Mouse (Mus musculus): ENCODE results near the gene Fkbp6. TPM values are rescaled to one million over a fixed set of nuclear protein-coding genes. Genes with fewer than 3 reads are reported as not detected.

The Fkbp6 gene
- polyA plus RNA-seq, 1 experiment from 2014 or later = 0.41 TPM

GRCm38 (mm10) chr5:135301916-135302315 lies 47.9 kb downstream of the Fkbp6 start:
- no peak for ATAC-seq (ENCODE audit: insufficient read depth, low FRiP score, low read depth)
- H3K9me3 ChIP-seq = no peaks in the 10 kb centered on the region
- 36% methylated on average over 3 of the region's 3 CpGs for WGBS
- no peak overlapping the region for H3K27ac ChIP-seq
- no peak overlapping the region for H3K4me3 ChIP-seq (replicated peaks)
- no peaks in the 10 kb centered on the region for H3K27me3 ChIP-seq (replicated peaks)
- no peaks in the 10 kb centered on the region for H3K36me3 ChIP-seq
- H3K4me1 ChIP-seq = no peaks in the 10 kb centered on the region
- no peak overlapping the region for H3K9ac ChIP-seq
- H3K4me2 ChIP-seq = no peak overlapping the region

GRCm38 (mm10) chr5:135292001-135292400 lies 57.8 kb downstream of the Fkbp6 start:
- no peak for ATAC-seq (ENCODE audit: insufficient read depth, low FRiP score, low read depth)
- Histone ChIP-seq H3K4me1 (no peaks in the 10 kb centered on the region), H3K9me3 (no peaks in the 10 kb centered on the region), H3K9ac (no peak overlapping the region), H3K4me2 (no peak overlapping the region), H3K27ac (no peak overlapping the region), H3K36me3 (no peaks in the 10 kb centered on the region), H3K27me3 (replicated peaks) (no peaks in the 10 kb centered on the region), H3K4me3 (replicated peaks) (no peak overlapping the region)
- 84% methylated on average over 2 of the region's 2 CpGs for WGBS

DNA sequence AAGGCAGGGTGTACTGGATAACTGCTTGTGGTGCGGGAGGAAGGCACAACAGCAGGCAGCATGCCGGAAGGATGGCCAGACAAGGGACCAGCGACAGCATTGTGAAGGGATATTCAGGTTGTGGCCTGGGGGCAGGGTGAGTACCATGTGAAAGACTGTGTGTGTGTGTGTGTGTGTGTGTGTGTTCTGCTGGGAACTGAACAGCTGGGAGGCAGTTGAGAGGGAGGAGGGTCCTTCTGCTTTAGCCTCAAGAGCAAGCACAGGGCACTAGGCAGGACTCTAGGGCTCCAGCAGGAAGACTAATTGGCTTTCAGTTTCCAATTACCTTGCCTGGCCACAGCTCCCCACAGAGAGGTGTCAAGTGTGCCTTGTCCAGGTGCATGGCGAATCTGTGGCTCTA lies 58.7 kb downstream of the Fkbp6 start:
- Histone ChIP-seq H3K27me3 (replicated peaks) (no peaks in the 10 kb centered on the region), H3K9ac (no peak overlapping the region), H3K4me3 (replicated peaks) (no peak overlapping the region), H3K27ac (no peak overlapping the region), H3K4me1 (no peaks in the 10 kb centered on the region), H3K4me2 (no peak overlapping the region), H3K36me3 (no peaks in the 10 kb centered on the region), H3K9me3 (no peaks in the 10 kb centered on the region)
- 58% methylated on average over 4 of the region's 4 CpGs for WGBS
- ATAC-seq (ENCODE audit: insufficient read depth, low FRiP score, low read depth) = peak; percentile 35; the same call in 1 of the 2 replicates

DNA sequence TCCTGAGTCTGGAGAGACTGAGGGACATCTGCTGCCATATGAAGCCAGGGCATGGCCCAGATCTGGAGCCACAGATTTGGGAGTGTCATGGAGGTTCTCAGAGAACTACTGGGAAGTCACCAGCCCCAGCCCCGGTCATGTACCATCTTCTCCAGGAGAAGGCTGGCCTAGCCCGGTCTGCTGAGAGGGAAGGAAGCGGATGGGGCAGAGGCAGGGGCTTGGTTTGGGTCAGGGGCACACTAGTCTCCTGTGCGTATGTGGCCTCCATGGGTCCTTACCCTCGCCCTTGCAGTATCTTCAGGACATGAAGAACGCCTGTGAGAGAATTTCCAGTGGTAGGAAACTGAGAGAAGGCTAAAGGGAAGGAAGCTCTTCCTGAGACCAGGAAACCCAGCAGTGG lies 59.1 kb downstream of the Fkbp6 start:
- H3K27ac ChIP-seq = no peak overlapping the region
- H3K4me2 ChIP-seq = no peak overlapping the region
- H3K36me3 ChIP-seq = no peaks in the 10 kb centered on the region
- H3K4me3 ChIP-seq (replicated peaks) = no peak overlapping the region
- ATAC-seq (ENCODE audit: insufficient read depth, low FRiP score, low read depth) = no peak
- H3K9me3 ChIP-seq = no peaks in the 10 kb centered on the region
- no peak overlapping the region for H3K9ac ChIP-seq
- H3K27me3 ChIP-seq (replicated peaks) = no peaks in the 10 kb centered on the region
- no peaks in the 10 kb centered on the region for H3K4me1 ChIP-seq
- 80% methylated on average over 6 of the region's 6 CpGs for whole genome bisulfite sequencing

GRCm38 (mm10) chr5:135286926-135287325 lies 62.9 kb downstream of the Fkbp6 start:
- Histone ChIP-seq H3K4me2 (no peak overlapping the region), H3K27me3 (replicated peaks) (no peaks in the 10 kb centered on the region), H3K9ac (no peak overlapping the region), H3K36me3 (no peaks in the 10 kb centered on the region), H3K9me3 (no peaks in the 10 kb centered on the region), H3K27ac (no peak overlapping the region), H3K4me3 (replicated peaks) (no peak overlapping the region), H3K4me1 (no peaks in the 10 kb centered on the region)
- no peak for ATAC-seq (ENCODE audit: insufficient read depth, low FRiP score, low read depth)
- 76% methylated on average over 5 of the region's 5 CpGs for WGBS

DNA sequence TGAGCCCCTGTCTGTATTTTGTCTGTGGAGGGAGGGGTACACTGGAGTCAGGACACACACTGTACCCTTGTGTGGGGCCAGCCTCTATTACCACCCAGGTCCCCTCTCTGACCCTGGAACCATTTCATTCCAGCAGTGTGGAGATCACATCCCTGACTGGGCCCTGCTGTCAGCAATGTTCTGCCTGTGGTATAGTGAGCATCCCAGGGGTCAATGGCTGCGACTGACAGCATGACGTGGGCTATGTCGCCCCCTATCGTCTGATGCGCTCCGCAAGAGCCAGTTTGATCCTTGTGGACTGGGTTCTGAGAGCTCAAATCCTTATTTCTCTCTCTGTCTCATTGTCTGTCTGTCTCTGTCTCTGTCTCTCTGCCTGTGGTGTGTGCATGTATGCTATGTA lies 63.7 kb downstream of the Fkbp6 start:
- no peaks in the 10 kb centered on the region for H3K4me1 ChIP-seq
- no peak overlapping the region for H3K9ac ChIP-seq
- no peak overlapping the region for H3K4me3 ChIP-seq (replicated peaks)
- no peak overlapping the region for H3K4me2 ChIP-seq
- H3K9me3 ChIP-seq = no peaks in the 10 kb centered on the region
- no peak overlapping the region for H3K27ac ChIP-seq
- peak; percentile 60; the same call in 1 of the 2 replicates for ATAC-seq (ENCODE audit: insufficient read depth, low FRiP score, low read depth)
- 3% methylated on average over 6 of the region's 6 CpGs for WGBS
- H3K27me3 ChIP-seq (replicated peaks) = no peaks in the 10 kb centered on the region
- H3K36me3 ChIP-seq = no peaks in the 10 kb centered on the region

DNA sequence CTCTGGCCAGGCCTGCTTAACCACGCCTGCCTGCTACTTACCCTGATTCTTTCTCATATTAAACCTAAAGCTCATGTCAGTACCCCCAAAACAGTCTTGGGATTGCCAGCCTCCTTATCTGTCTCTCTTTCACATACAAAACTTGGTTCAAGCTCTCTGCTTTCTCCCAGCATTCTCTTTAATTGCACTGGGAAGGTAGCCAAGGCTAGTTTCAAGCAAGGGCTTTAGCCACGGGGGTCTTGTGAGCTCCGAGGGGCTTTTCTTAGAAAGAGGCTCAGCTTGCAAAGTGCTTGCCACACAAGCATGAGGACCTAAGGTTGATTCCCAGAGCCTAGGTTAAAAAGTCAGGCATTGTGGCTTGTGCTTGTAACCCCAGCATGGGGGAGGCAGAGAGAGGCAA lies 64.6 kb downstream of the Fkbp6 start:
- ATAC-seq (ENCODE audit: insufficient read depth, low FRiP score, low read depth) = no peak
- H3K4me2 ChIP-seq = no peak overlapping the region
- no peaks in the 10 kb centered on the region for H3K4me1 ChIP-seq
- H3K9ac ChIP-seq = no peak overlapping the region
- H3K27ac ChIP-seq = no peak overlapping the region
- H3K4me3 ChIP-seq (replicated peaks) = no peak overlapping the region
- WGBS = 74% methylated on average over 3 of the region's 3 CpGs
- no peaks in the 10 kb centered on the region for H3K27me3 ChIP-seq (replicated peaks)
- H3K36me3 ChIP-seq = no peaks in the 10 kb centered on the region
- no peaks in the 10 kb centered on the region for H3K9me3 ChIP-seq

- no peak overlapping the region for H3K4me3 ChIP-seq (replicated peaks)
- 0 out of 2 replicates have a peak, but pooled peaks cover 8% of the 10 kb centered on the region for H3K4me1 ChIP-seq
- H3K4me2 ChIP-seq = no peak overlapping the region
- no peaks in the 10 kb centered on the region for H3K9me3 ChIP-seq
- 0 out of 2 replicates have a peak, but pooled peaks cover 5% of the 10 kb centered on the region for H3K27me3 ChIP-seq (replicated peaks)
- H3K27ac ChIP-seq = no peak overlapping the region
- no peak for ATAC-seq (ENCODE audit: insufficient read depth, low FRiP score, low read depth)
- 66% methylated on average over 9 of the region's 9 CpGs for WGBS
- no peaks in the 10 kb centered on the region for H3K36me3 ChIP-seq
- H3K9ac ChIP-seq = no peak overlapping the region
Measured at GRCm38 (mm10) chr5:135280226-135280625, 69.6 kb downstream of the Fkbp6 start.

DNA sequence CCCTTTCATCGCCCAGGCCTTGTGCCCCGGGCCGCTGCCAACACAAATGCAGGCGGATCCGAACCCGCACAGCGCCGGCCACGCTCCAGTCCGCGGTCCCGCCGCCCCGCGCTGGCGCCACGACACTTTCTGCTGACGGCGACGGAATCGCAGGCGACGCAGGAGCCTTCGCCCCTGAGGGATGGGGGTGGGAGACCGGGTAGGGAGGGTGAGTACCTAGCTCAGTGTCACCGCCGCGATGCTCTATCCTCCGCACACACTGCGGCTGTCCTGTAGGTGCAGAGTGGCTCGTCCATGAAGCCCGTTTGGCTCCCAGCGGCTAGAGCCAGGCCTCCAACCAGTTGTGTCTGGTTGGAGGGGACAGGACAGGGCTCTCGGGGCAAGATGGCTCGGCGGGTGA lies 73.2 kb downstream of the Fkbp6 start:
- Histone ChIP-seq H3K4me1 (peaks cover 19% of the 10 kb centered on the region; the same call in 1 of the 2 replicates), H3K4me3 (replicated peaks) (peak overlapping the region; percentile 18; the same call in 1 of the 2 replicates), H3K27ac (no peak overlapping the region), H3K9me3 (no peaks in the 10 kb centered on the region), H3K36me3 (no peaks in the 10 kb centered on the region), H3K4me2 (peak overlapping the region; percentile 47), H3K9ac (no peak overlapping the region), H3K27me3 (replicated peaks) (0 out of 2 replicates have a peak, but pooled peaks cover 5% of the 10 kb centered on the region)
- 9% methylated on average over 33 of the region's 36 CpGs for WGBS
- ATAC-seq (ENCODE audit: insufficient read depth, low FRiP score, low read depth) = no peak

- H3K4me1 ChIP-seq = peaks cover 19% of the 10 kb centered on the region; the same call in 1 of the 2 replicates
- H3K9ac ChIP-seq = no peak overlapping the region
- H3K4me3 ChIP-seq (replicated peaks) = 0 out of 2 replicates have a peak overlapping the region, but pooled peaks have one; percentile 2
- H3K9me3 ChIP-seq = no peaks in the 10 kb centered on the region
- ATAC-seq (ENCODE audit: insufficient read depth, low FRiP score, low read depth) = no peak
- no peaks in the 10 kb centered on the region for H3K36me3 ChIP-seq
- peak overlapping the region; percentile 36 for H3K4me2 ChIP-seq
- peak overlapping the region; percentile 14; the same call in 1 of the 2 replicates for H3K27ac ChIP-seq
- 0 out of 2 replicates have a peak, but pooled peaks cover 5% of the 10 kb centered on the region for H3K27me3 ChIP-seq (replicated peaks)
- 23% methylated on average over 15 of the region's 15 CpGs for WGBS
Measured at GRCm38 (mm10) chr5:135274663-135275396, 75.0 kb downstream of the Fkbp6 start.

DNA sequence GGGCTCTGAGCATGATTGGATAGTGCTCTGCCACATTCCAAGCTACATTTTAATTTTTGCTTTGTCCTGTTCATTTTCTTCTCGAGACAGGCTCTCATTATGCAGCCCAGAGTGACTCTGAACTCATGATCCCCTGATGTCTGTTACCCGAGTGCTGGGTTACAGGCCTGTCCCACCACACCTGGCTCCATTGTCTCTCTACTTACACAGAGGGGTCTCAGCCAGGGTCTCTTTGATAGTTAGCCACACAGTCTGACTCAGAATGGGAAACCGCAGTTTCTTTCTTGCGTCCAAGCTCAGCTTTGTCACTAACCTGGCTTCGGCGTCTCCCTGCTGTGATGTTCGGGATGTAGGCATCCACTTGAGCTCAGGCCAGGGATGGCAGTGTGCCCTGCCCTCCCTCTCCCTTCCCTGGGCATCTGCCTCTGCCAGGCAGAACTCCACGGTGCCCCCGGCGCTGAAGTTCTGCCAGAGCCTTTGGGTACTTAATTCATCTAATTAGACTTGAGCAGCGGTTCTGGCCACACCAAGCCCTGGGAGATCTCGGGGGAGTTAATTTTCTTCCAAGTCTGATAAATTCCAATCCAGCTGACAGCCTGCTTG lies 78.2 kb downstream of the Fkbp6 start:
- no peaks in the 10 kb centered on the region for H3K36me3 ChIP-seq
- no peak overlapping the region for H3K4me3 ChIP-seq (replicated peaks)
- no peak overlapping the region for H3K27ac ChIP-seq
- 74% methylated on average over 12 of the region's 12 CpGs for WGBS
- H3K27me3 ChIP-seq (replicated peaks) = 0 out of 2 replicates have a peak, but pooled peaks cover 3% of the 10 kb centered on the region
- no peak overlapping the region for H3K9ac ChIP-seq
- no peak overlapping the region for H3K4me2 ChIP-seq
- H3K4me1 ChIP-seq = peaks cover 18% of the 10 kb centered on the region; the same call in 1 of the 2 replicates
- no peak for ATAC-seq (ENCODE audit: insufficient read depth, low FRiP score, low read depth)
- no peaks in the 10 kb centered on the region for H3K9me3 ChIP-seq

- no peaks in the 10 kb centered on the region for H3K36me3 ChIP-seq
- no peaks in the 10 kb centered on the region for H3K9me3 ChIP-seq
- no peak for ATAC-seq (ENCODE audit: insufficient read depth, low FRiP score, low read depth)
- H3K27ac ChIP-seq = no peak overlapping the region
- WGBS = 80% methylated on average over 4 of the region's 4 CpGs
- no peak overlapping the region for H3K4me2 ChIP-seq
- no peak overlapping the region for H3K4me3 ChIP-seq (replicated peaks)
- H3K4me1 ChIP-seq = peaks cover 11% of the 10 kb centered on the region; the same call in 1 of the 2 replicates
- no peaks in the 10 kb centered on the region for H3K27me3 ChIP-seq (replicated peaks)
- no peak overlapping the region for H3K9ac ChIP-seq
Measured at GRCm38 (mm10) chr5:135270361-135270760, 79.5 kb downstream of the Fkbp6 start.

Data from stomach, embryonic 15.5 days (tissue).